Mouse (Mus musculus) liver, postnatal 0 days (tissue): ENCODE data around the gene Dchs1. TPM values are rescaled to one million over a fixed set of nuclear protein-coding genes. Genes with fewer than 3 reads are reported as not detected.
"Not testable (repeated sequence)": the region's sequence is repeated elsewhere in the genome, so short reads cannot be mapped to it uniquely, and the experiment has no call there.

ENCODE experiments used
- ATAC-seq: fragments of 200-750 bp; cut with Nextera tagmentation; 2 replicates; pipeline ENCODE4 v1.8.0; 2017; ENCODE audit warnings: mild to moderate bottlenecking, moderate library complexity
- DNase-seq: peaks from one replicate; pipeline ENCODE4 v3.0.0-alpha.2; 2016
- H3K27ac ChIP-seq: fragments of 300-500 bp; sonication (generic); 2 replicates; pipeline ENCODE4 v1.5.1; 2014; ENCODE audit warnings: antibody characterized with exemption, moderate library complexity, mild to moderate bottlenecking, low read depth
- H3K27me3 ChIP-seq: fragments of 300-500 bp; sonication (generic); 2 replicates; pipeline ENCODE4 v1.6.1; 2014; ENCODE audit warnings: low read length, control low read depth, mixed read lengths; ENCODE audit not compliant: insufficient read depth
- H3K36me3 ChIP-seq: fragments of 300-500 bp; sonication (generic); replicated peaks from 2 replicates; pipeline ENCODE4 v1.6.1; 2014; ENCODE audit warnings: mild to moderate bottlenecking, control low read depth, low read length, moderate library complexity, mixed read lengths; ENCODE audit not compliant: insufficient read depth
- H3K4me1 ChIP-seq: fragments of 300-500 bp; sonication (generic); 2 replicates; pipeline ENCODE4 v1.6.1; 2014; ENCODE audit warnings: antibody characterized with exemption, mild to moderate bottlenecking, control low read depth; ENCODE audit not compliant: insufficient read depth
- H3K4me2 ChIP-seq: fragments of 300-500 bp; sonication (generic); 2 replicates; pipeline ENCODE4 v1.6.1; 2014; ENCODE audit warnings: low read depth, mild to moderate bottlenecking, low read length, moderate library complexity, mixed read lengths
- H3K4me3 ChIP-seq: fragments of 300-500 bp; sonication (generic); 2 replicates; pipeline ENCODE4 v1.5.1; 2014; ENCODE audit warnings: low read depth, low read length
- H3K9ac ChIP-seq: fragments of 300-500 bp; sonication (generic); replicated peaks from 2 replicates; pipeline ENCODE4 v1.6.1; 2014; ENCODE audit warnings: mild to moderate bottlenecking, moderate library complexity
- H3K9me3 ChIP-seq: fragments of 300-500 bp; sonication (generic); 2 replicates; pipeline ENCODE4 v1.6.1; 2016; ENCODE audit warnings: mild to moderate bottlenecking, control low read depth, low read length, mixed read lengths
- CTCF ChIP-seq: sonication (generic); IDR thresholded peaks from 2 replicates; pipeline ENCODE4 v1.5.1; 2016; ENCODE audit warnings: antibody characterized with exemption, low read depth
- EP300 ChIP-seq: IDR thresholded peaks from 2 replicates; pipeline ENCODE4 v1.6.1; 2016; ENCODE audit warnings: antibody characterized with exemption, low read depth, mild to moderate bottlenecking
- WGBS: fragments of 180-500 bp; shearing (Covaris S2); extraction: QIAGEN DNeasy Blood & Tissue Kit; methylation state at CpG from one replicate; pipeline ENCODE4 v1.1.7; 2014; ENCODE audit not compliant: insufficient replicate concordance; 5-methylcytosine and 5-hydroxymethylcytosine counted together
- polyA plus RNA-seq: library from polyadenylated mRNA; unstranded; fragments of >200 nt; fragmentation: Nextera tagmentation; extraction: Ambion mirVana; gene quantifications from 2 replicates; pipeline ENCODE4 v1.2.1, GENCODE M21; 2015

Gene Dchs1
- polyA plus RNA-seq, 1 experiment from 2014 or later: 0.58 TPM

GRCm38 (mm10) chr7:105736911-105737521 is 50.4 kb downstream of the Dchs1 start, which contains the start of gene Rrp8:
TSS of gene Rrp8 (minus strand) at chr7:105737385.
- under 1% methylated on average over 30 of the region's 30 CpGs for WGBS
- DNase-seq: peak; percentile 55

GRCm38 (mm10) chr7:105736264-105736901 is 51.1 kb downstream of the Dchs1 start, which contains the start of gene Ilk:
TSS of gene Ilk (plus strand) at chr7:105736592.
- Histone ChIP-seq H3K4me1 (peaks cover 22% of the 10 kb centered on the region), H3K27ac (peak within 1 kb of the TSS; percentile 97), H3K4me2 (peak within 1 kb of the TSS; percentile 98), H3K9ac (peak within 1 kb of the TSS; percentile 96), H3K4me3 (peak within 1 kb of the TSS; percentile 94), H3K9me3 (no peaks in the 10 kb centered on the region), H3K27me3 (no peaks in the 10 kb centered on the region), H3K36me3 (peaks cover 49% of the 10 kb centered on the region)
- WGBS: under 1% methylated on average over 62 of the region's 62 CpGs
- peak; percentile 99 for ATAC-seq
- peak; percentile 92 for DNase-seq
- TF ChIP-seq EP300: no peak
- TF ChIP-seq CTCF: no peak

More at GRCm38 (mm10) chr7:105736911-105737521, 50.4 kb downstream of the Dchs1 start, which contains the start of gene Rrp8:
- Histone ChIP-seq H3K36me3 (peaks cover 49% of the 10 kb centered on the region), H3K9ac (peak within 1 kb of the TSS; percentile 96), H3K4me2 (peak within 1 kb of the TSS; percentile 98), H3K4me1 (peaks cover 22% of the 10 kb centered on the region), H3K27me3 (no peaks in the 10 kb centered on the region), H3K27ac (peak within 1 kb of the TSS; percentile 97), H3K9me3 (no peaks in the 10 kb centered on the region), H3K4me3 (peak within 1 kb of the TSS; percentile 94)
- ATAC-seq: peak; percentile 25
- TF ChIP-seq CTCF (no peak), EP300 (no peak)

GRCm38 (mm10) chr7:105735464-105735863 is 52.0 kb downstream of the Dchs1 start:
- Histone ChIP-seq H3K36me3 (peaks cover 40% of the 10 kb centered on the region), H3K4me2 (peak overlapping the region; percentile 98), H3K4me3 (peak overlapping the region; percentile 94), H3K4me1 (peaks cover 22% of the 10 kb centered on the region), H3K27ac (peak overlapping the region; percentile 97), H3K9ac (peak overlapping the region; percentile 96)
- H3K27me3 ChIP-seq, H3K9me3 ChIP-seq, DNase-seq, ATAC-seq: not testable (repeated sequence)
- WGBS: 41% methylated on average over 4 of the region's 4 CpGs

GRCm38 (mm10) chr7:105734826-105735225 is 52.6 kb downstream of the Dchs1 start:
- Histone ChIP-seq H3K4me1 (peaks cover 22% of the 10 kb centered on the region), H3K27me3 (no peaks in the 10 kb centered on the region), H3K4me2 (no peak overlapping the region; the same call in 1 of the 2 replicates), H3K9me3 (no peaks in the 10 kb centered on the region), H3K36me3 (peaks cover 34% of the 10 kb centered on the region), H3K27ac (no peak overlapping the region), H3K9ac (0 out of 2 replicates have a peak overlapping the region, but pooled peaks have one; percentile 12), H3K4me3 (no peak overlapping the region)
- TF ChIP-seq CTCF (no peak), EP300 (no peak)
- ATAC-seq (no peak), DNase-seq (no peak)
- WGBS: 83% methylated on average over 8 of the region's 8 CpGs

DNA sequence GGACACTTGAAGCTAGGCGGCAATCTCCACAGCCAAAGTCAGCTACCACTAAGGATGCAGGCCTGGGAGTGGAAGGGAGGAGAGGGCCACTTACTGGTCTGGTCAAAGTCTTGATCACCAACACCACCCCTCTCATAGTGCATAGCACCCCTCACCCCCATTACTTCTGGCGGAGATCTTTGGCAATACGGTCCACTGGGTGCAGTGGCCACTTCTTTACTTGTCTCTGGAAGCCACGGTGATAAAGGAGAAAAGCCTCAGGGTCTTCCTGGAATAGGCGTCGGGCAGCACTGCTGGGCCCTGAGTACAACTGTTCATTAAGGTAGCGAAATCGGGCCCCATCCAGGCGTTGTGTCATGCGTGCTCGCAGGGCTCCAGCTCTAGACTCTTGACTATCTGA is 53.6 kb downstream of the Dchs1 start:
- Histone ChIP-seq H3K27me3 (no peaks in the 10 kb centered on the region), H3K27ac (no peak overlapping the region), H3K4me1 (peaks cover 19% of the 10 kb centered on the region), H3K36me3 (peaks cover 34% of the 10 kb centered on the region), H3K9me3 (no peaks in the 10 kb centered on the region), H3K4me2 (no peak overlapping the region), H3K4me3 (no peak overlapping the region), H3K9ac (no peak overlapping the region)
- ATAC-seq: no peak
- TF ChIP-seq EP300 (no peak), CTCF (no peak)
- 90% methylated on average over 11 of the region's 11 CpGs for WGBS
- DNase-seq: no peak

DNA sequence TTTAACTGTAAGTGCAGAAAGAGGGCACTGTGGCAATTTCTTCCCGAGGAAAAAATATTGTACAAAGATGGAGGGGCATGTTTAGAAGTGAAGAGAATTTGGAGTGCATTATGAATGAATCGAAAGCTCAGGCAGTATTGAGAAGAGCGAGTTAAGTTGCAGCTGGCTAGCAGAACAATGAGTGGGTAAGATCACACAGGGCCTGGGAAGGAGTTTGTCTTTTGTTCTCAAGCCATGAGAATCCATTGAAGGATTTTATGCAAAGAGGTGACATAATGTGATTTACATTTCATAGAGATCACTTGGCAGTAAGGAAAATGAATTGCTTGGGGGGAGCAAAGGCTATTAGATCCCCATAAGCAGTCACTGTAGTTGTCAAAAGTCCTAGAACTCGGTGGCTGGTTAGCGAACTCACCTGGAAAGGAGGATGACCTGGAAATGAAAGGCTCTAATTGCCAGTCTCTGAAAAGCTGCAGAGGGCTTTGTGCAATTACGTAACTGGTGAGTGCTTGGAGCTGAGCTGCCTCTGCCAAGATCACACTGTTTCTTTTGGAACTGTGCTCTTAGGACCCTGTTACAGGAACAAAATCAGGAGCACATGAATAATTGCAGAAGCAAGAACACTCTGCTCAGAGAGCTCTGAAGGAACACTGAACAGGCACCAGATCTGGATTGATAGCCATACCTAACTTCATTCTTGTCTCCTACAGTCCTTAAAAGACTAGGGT is 58.6 kb downstream of the Dchs1 start:
- no peak overlapping the region for H3K9ac ChIP-seq
- H3K27ac ChIP-seq: no peak overlapping the region
- TF ChIP-seq CTCF (no peak), EP300 (no peak)
- no peaks in the 10 kb centered on the region for H3K9me3 ChIP-seq
- H3K4me1 ChIP-seq: no peaks in the 10 kb centered on the region
- no peaks in the 10 kb centered on the region for H3K27me3 ChIP-seq
- H3K4me2 ChIP-seq: no peak overlapping the region
- WGBS: 71% methylated on average over 6 of the region's 6 CpGs
- no peak overlapping the region for H3K4me3 ChIP-seq
- DNase-seq (no peak), ATAC-seq (no peak)
- peaks cover 23% of the 10 kb centered on the region for H3K36me3 ChIP-seq
